Mouse (Mus musculus): ENCODE measurements around the gene Srpk2. TPM values are rescaled to one million over a fixed set of nuclear protein-coding genes. Genes with fewer than 3 reads are reported as not detected.
"Not testable (repeated sequence)": the region's sequence is repeated elsewhere in the genome, so short reads cannot be mapped to it uniquely, and the experiment has no call there.

Gene Srpk2
- polyA plus RNA-seq, 1 experiment from 2014 or later, result 44.1 TPM

- DNase-seq (ENCODE audit: low spot score), result no peak
- no peak overlapping the region for H3K27ac ChIP-seq
- no peaks in the 10 kb centered on the region for H3K27me3 ChIP-seq (ENCODE audit: low read depth, poor library complexity, severe bottlenecking)
- no peak overlapping the region for H3K4me3 ChIP-seq
- peaks cover 7% of the 10 kb centered on the region for H3K4me1 ChIP-seq
- no peaks in the 10 kb centered on the region for H3K9me3 ChIP-seq (replicated peaks)
- WGBS, result 79% methylated on average over 4 of the region's 4 CpGs
- H3K36me3 ChIP-seq, result peaks cover 26% of the 10 kb centered on the region
These were observed 121.9 kb downstream of the Srpk2 start for GRCm38 (mm10) chr5:23562278-23563060.

GRCm38 (mm10) chr5:23561227-23561626, 123.2 kb downstream of the Srpk2 start:
- WGBS, result 92% methylated on average over 2 of the region's 2 CpGs
- no peak overlapping the region for H3K27ac ChIP-seq
- H3K4me1 ChIP-seq, result peaks cover 12% of the 10 kb centered on the region
- no peaks in the 10 kb centered on the region for H3K27me3 ChIP-seq (ENCODE audit: low read depth, poor library complexity, severe bottlenecking)
- no peaks in the 10 kb centered on the region for H3K9me3 ChIP-seq (replicated peaks)
- DNase-seq (ENCODE audit: low spot score), result no peak
- peaks cover 26% of the 10 kb centered on the region for H3K36me3 ChIP-seq
- H3K4me3 ChIP-seq, result no peak overlapping the region

DNA sequence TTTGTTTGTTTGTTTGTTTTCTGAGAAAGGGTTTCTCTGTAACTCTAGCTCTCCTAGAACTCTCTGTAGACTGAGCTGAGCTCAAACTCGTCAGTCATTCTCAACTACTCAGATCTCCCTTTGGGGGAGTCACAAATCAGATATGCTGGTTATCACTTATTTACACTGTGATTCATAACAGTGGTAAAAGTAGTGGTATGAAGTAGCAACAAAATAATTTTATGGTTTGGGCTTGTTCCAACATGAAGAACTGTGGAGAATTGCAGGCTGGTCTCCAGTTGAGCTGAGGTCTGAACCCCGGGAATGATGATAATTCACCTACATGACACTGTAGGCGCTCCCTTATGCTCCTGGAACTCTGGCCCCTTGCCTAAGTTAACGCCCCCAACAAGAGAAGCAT, 124.2 kb downstream of the Srpk2 start:
- H3K27me3 ChIP-seq (ENCODE audit: low read depth, poor library complexity, severe bottlenecking), result no peaks in the 10 kb centered on the region
- H3K9me3 ChIP-seq (replicated peaks), result no peaks in the 10 kb centered on the region
- DNase-seq (ENCODE audit: low spot score), result no peak
- H3K4me1 ChIP-seq, result peaks cover 18% of the 10 kb centered on the region
- 88% methylated on average over 4 of the region's 4 CpGs for WGBS
- no peak overlapping the region for H3K4me3 ChIP-seq
- H3K27ac ChIP-seq, result no peak overlapping the region
- H3K36me3 ChIP-seq, result peaks cover 26% of the 10 kb centered on the region

DNA sequence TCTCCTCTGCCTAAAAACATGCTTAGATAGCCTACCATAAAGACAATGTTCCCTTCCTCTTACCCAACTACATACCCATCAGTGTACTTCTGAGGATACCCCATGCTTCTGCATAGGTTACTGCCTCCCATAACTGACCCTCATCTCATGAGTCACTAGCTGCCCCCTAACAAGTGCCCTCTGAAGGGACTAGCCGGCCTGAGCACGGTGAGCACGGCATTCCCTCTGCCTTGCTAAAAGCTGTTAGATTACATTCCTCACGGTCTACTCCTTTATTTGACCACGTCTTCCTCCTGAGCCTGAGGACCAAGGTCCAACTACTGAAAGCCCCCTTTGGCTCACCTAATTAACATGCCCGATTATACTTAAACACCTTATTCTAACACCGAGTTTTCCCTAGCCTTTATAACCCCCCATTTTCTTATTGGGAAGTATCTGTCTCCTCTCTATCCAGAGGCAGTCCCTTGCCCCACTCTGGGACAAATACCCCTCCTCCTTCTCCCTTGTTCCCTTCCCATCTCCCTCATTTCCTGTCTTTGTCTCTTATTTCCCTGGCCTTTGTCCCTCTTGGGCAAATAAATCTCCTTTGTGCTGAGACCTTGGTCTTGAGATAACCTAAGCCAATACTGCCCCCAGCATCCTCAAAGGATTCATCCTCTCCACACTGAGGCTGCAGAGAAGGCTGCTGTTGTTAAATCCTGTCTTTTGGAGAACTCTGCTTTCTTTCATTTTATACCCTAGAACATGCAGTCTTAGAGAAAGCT, 128.2 kb downstream of the Srpk2 start:
- WGBS, result 75% methylated on average over 7 of the region's 7 CpGs
- Histone ChIP-seq H3K27me3 (ENCODE audit: low read depth, poor library complexity, severe bottlenecking) (no peaks in the 10 kb centered on the region), H3K27ac (no peak overlapping the region), H3K4me1 (peaks cover 11% of the 10 kb centered on the region; the same call in 1 of the 2 replicates), H3K9me3 (replicated peaks) (no peaks in the 10 kb centered on the region), H3K4me3 (no peak overlapping the region), H3K36me3 (peaks cover 5% of the 10 kb centered on the region; the same call in 1 of the 2 replicates)
- DNase-seq (ENCODE audit: low spot score), result no peak

GRCm38 (mm10) chr5:23553338-23553737, 131.1 kb downstream of the Srpk2 start:
- H3K4me3 ChIP-seq; DNase-seq (ENCODE audit: low spot score); H3K9me3 ChIP-seq (replicated peaks); H3K36me3 ChIP-seq; H3K27me3 ChIP-seq (ENCODE audit: low read depth, poor library complexity, severe bottlenecking); H3K27ac ChIP-seq: not testable (repeated sequence)
- WGBS, result 85% methylated on average over 3 of the region's 3 CpGs
- H3K4me1 ChIP-seq, result peaks cover 11% of the 10 kb centered on the region; the same call in 1 of the 2 replicates

GRCm38 (mm10) chr5:23551687-23552086, 132.7 kb downstream of the Srpk2 start:
- 88% methylated on average over 5 of the region's 5 CpGs for WGBS

GRCm38 (mm10) chr5:23535692-23536091, 148.7 kb downstream of the Srpk2 start:
- Histone ChIP-seq H3K4me1 (no peaks in the 10 kb centered on the region), H3K9me3 (replicated peaks) (no peaks in the 10 kb centered on the region), H3K27me3 (ENCODE audit: low read depth, poor library complexity, severe bottlenecking) (no peaks in the 10 kb centered on the region), H3K4me3 (no peak overlapping the region), H3K27ac (no peak overlapping the region), H3K36me3 (peaks cover 47% of the 10 kb centered on the region)
- DNase-seq (ENCODE audit: low spot score), result no peak
- 94% methylated on average over 7 of the region's 7 CpGs for WGBS

More at GRCm38 (mm10) chr5:23551687-23552086, 132.7 kb downstream of the Srpk2 start:
- H3K36me3 ChIP-seq, result peaks cover 3% of the 10 kb centered on the region; the same call in 1 of the 2 replicates
- no peaks in the 10 kb centered on the region for H3K9me3 ChIP-seq (replicated peaks)
- H3K4me1 ChIP-seq, result peaks cover 11% of the 10 kb centered on the region; the same call in 1 of the 2 replicates
- H3K27me3 ChIP-seq (ENCODE audit: low read depth, poor library complexity, severe bottlenecking), result no peaks in the 10 kb centered on the region
- H3K27ac ChIP-seq, result no peak overlapping the region
- DNase-seq (ENCODE audit: low spot score), result no peak
- H3K4me3 ChIP-seq, result no peak overlapping the region

GRCm38 (mm10) chr5:23531541-23532096, 152.8 kb downstream of the Srpk2 start:
- DNase-seq (ENCODE audit: low spot score), result no peak
- WGBS, result 89% methylated on average over 7 of the region's 7 CpGs
- peaks cover 15% of the 10 kb centered on the region; the same call in 1 of the 2 replicates for H3K36me3 ChIP-seq
- no peaks in the 10 kb centered on the region for H3K9me3 ChIP-seq (replicated peaks)
- H3K27ac ChIP-seq, result no peak overlapping the region
- H3K4me1 ChIP-seq, result no peaks in the 10 kb centered on the region
- H3K27me3 ChIP-seq (ENCODE audit: low read depth, poor library complexity, severe bottlenecking), result no peaks in the 10 kb centered on the region
- H3K4me3 ChIP-seq, result no peak overlapping the region

DNA sequence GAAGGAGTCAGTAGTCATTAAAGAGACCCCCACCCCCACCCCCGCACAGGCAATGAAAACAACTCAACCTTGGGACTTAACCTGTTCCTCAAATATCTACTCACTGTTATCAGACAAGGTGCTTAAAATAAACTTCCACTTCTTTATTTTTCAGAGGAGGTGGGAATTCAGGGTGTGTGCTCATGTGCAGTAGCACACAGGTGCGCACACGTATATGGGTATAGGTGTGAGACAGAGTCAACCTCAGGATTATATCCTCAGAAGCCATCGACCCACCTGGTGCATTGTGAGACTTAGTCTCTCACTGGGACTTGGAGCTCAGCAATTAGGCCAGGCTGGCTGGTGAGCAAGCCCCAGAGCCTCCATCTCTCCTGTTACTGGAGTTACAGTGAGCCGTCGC, 153.3 kb downstream of the Srpk2 start:
- Histone ChIP-seq H3K4me1 (no peaks in the 10 kb centered on the region), H3K27me3 (ENCODE audit: low read depth, poor library complexity, severe bottlenecking) (no peaks in the 10 kb centered on the region), H3K36me3 (peaks cover 17% of the 10 kb centered on the region; the same call in 1 of the 2 replicates), H3K27ac (no peak overlapping the region), H3K9me3 (replicated peaks) (no peaks in the 10 kb centered on the region), H3K4me3 (no peak overlapping the region)
- 96% methylated on average over 6 of the region's 6 CpGs for WGBS
- DNase-seq (ENCODE audit: low spot score), result no peak

GRCm38 (mm10) chr5:23524621-23525020, 159.8 kb downstream of the Srpk2 start:
- DNase-seq (ENCODE audit: low spot score), result no peak
- Histone ChIP-seq H3K4me1 (no peaks in the 10 kb centered on the region), H3K4me3 (no peak overlapping the region), H3K27ac (no peak overlapping the region), H3K27me3 (ENCODE audit: low read depth, poor library complexity, severe bottlenecking) (no peaks in the 10 kb centered on the region), H3K9me3 (replicated peaks) (no peaks in the 10 kb centered on the region), H3K36me3 (peaks cover 52% of the 10 kb centered on the region)
- WGBS, result 89% methylated on average over 3 of the region's 3 CpGs

GRCm38 (mm10) chr5:23523936-23524335, 160.5 kb downstream of the Srpk2 start:
- WGBS, result 92% methylated on average over 3 of the region's 3 CpGs
- H3K36me3 ChIP-seq, result peaks cover 52% of the 10 kb centered on the region
- DNase-seq (ENCODE audit: low spot score), result no peak

GRCm38 (mm10) chr5:23521645-23522044, 162.8 kb downstream of the Srpk2 start:
- Histone ChIP-seq H3K4me3 (no peak overlapping the region), H3K9me3 (replicated peaks) (no peaks in the 10 kb centered on the region), H3K27me3 (ENCODE audit: low read depth, poor library complexity, severe bottlenecking) (no peaks in the 10 kb centered on the region), H3K4me1 (no peaks in the 10 kb centered on the region), H3K36me3 (peaks cover 63% of the 10 kb centered on the region), H3K27ac (no peak overlapping the region)
- 52% methylated on average over 1 of the region's 1 CpGs for WGBS
- DNase-seq (ENCODE audit: low spot score), result no peak

More at GRCm38 (mm10) chr5:23523936-23524335, 160.5 kb downstream of the Srpk2 start:
- H3K9me3 ChIP-seq (replicated peaks), result no peaks in the 10 kb centered on the region
- no peak overlapping the region for H3K4me3 ChIP-seq
- no peak overlapping the region for H3K27ac ChIP-seq
- H3K27me3 ChIP-seq (ENCODE audit: low read depth, poor library complexity, severe bottlenecking), result no peaks in the 10 kb centered on the region
- no peaks in the 10 kb centered on the region for H3K4me1 ChIP-seq

GRCm38 (mm10) chr5:23519679-23520078, 164.7 kb downstream of the Srpk2 start:
- Histone ChIP-seq H3K27me3 (ENCODE audit: low read depth, poor library complexity, severe bottlenecking) (no peaks in the 10 kb centered on the region), H3K4me3 (no peak overlapping the region), H3K9me3 (replicated peaks) (no peaks in the 10 kb centered on the region), H3K36me3 (peaks cover 61% of the 10 kb centered on the region), H3K27ac (no peak overlapping the region), H3K4me1 (no peaks in the 10 kb centered on the region)
- DNase-seq (ENCODE audit: low spot score), result no peak
- WGBS, result 100% methylated on average over 3 of the region's 3 CpGs

Measured in limb, embryonic 10.5 days (tissue).